Mouse (Mus musculus): ENCODE data around the gene Nkapl.

DNA sequence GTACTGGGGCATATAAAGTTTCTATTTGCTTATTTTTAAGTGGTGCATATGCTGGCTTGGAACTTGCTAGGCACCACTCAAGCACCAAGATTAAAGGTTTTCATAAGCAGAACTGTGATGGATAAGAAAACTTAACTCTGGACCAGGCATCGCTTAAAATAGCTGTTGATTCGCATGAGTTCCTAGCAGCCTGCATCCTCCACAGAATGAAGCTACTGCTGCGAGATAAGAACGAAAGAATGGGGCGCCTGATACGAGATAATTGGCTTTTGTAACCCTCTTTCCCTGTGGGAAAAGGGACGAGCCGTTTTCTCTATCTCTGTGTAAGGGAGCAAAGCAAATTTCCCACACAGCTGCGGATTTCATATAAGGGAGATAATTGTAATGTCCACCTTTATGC is 788 bp upstream of the Nkapl start:
- TF ChIP-seq MAZ (IDR thresholded peaks at IDR 0.05; ENCODE audit: low read depth, low read length) (no peak), POLR2A (IDR thresholded peaks at IDR 0.05; ENCODE audit: control insufficient read depth in 1 of 2, insufficient read depth in 1 of 2, low read depth in 1 of 2, low read length in 2 of 2, poor library complexity in 1 of 2) (no peak), CTCF (IDR thresholded peaks at IDR 0.05 in 2 of 3, conservative IDR thresholded peaks at IDR 0.05 in 1 of 3; ENCODE audit: control insufficient read depth in 1 of 3, insufficient read depth in 1 of 3, low read depth in 2 of 3, low read length in 3 of 3, poor library complexity in 1 of 3, severe bottlenecking in 1 of 3) (no peak), POLR2AphosphoS5 (IDR thresholded peaks at IDR 0.05; ENCODE audit: borderline replicate concordance, low read depth, low read length) (no peak), CHD2 (IDR thresholded peaks at IDR 0.05; ENCODE audit: low read length) (no peak)

All from MEL (cell line).